Mouse (Mus musculus) liver, embryonic 14.5 days (tissue): ENCODE data around the gene Akt1. TPM values are rescaled to one million over a fixed set of nuclear protein-coding genes. Genes with fewer than 3 reads are reported as not detected.

Experiments
- ATAC-seq: fragments of 200-750 bp; cut with Nextera tagmentation; 2 replicates; pipeline ENCODE4 v1.8.0; 2017; ENCODE audit warnings: moderate number of reproducible peaks, mild to moderate bottlenecking, moderate library complexity; ENCODE audit not compliant: insufficient read depth
- DNase-seq, 3 experiments: peaks; one replicate each; pipeline ENCODE4 v3.0.0-alpha.2; 2012 to 2013; ENCODE audit warnings: low read depth in 3 of 3, low spot score in 3 of 3
- H3K27ac ChIP-seq: fragments of 300-500 bp; sonication (generic); 2 replicates; pipeline ENCODE4 v1.5.1; 2014; ENCODE audit warnings: moderate library complexity, mild to moderate bottlenecking, control low read depth, inconsistent platforms
- H3K27me3 ChIP-seq: fragments of 300-500 bp; sonication (generic); 2 replicates; pipeline ENCODE4 v1.6.1; 2014; ENCODE audit warnings: mild to moderate bottlenecking, low read length, moderate library complexity; ENCODE audit not compliant: control insufficient read depth, insufficient read depth
- H3K36me3 ChIP-seq: fragments of 300-500 bp; sonication (generic); replicated peaks from 2 replicates; pipeline ENCODE4 v1.6.1; 2014; ENCODE audit warnings: low read depth; ENCODE audit not compliant: control insufficient read depth, insufficient read depth
- H3K4me1 ChIP-seq, 2 experiments: fragments of 200-500 bp in 1 of 2; fragments of 300-500 bp in 1 of 2; sonication (generic) in 1 of 2; replicated peaks; 2 replicates each; pipeline ENCODE4 v1.6.1; 2012 to 2014; ENCODE audit warnings: antibody characterized with exemption in 1 of 2, inconsistent platforms in 1 of 2, low read length in 1 of 2; ENCODE audit not compliant: control insufficient read depth in 2 of 2, insufficient read depth in 2 of 2
- H3K4me2 ChIP-seq: fragments of 300-500 bp; sonication (generic); 2 replicates; pipeline ENCODE4 v1.6.1; 2014; ENCODE audit warnings: low read depth, mild to moderate bottlenecking, control low read depth, moderate library complexity
- H3K4me3 ChIP-seq, 2 experiments: fragments of 200-500 bp in 1 of 2; fragments of 300-500 bp in 1 of 2; sonication (generic) in 1 of 2; 2 replicates each; pipeline ENCODE4 v1.5.1; 2012 to 2014; ENCODE audit warnings: low read depth in 2 of 2, low read length in 2 of 2, mild to moderate bottlenecking in 2 of 2, control low read depth in 1 of 2, inconsistent platforms in 1 of 2, moderate library complexity in 1 of 2; ENCODE audit not compliant: insufficient read depth in 1 of 2
- H3K9ac ChIP-seq: fragments of 300-500 bp; sonication (generic); replicated peaks from 2 replicates; pipeline ENCODE4 v1.6.1; 2014; ENCODE audit warnings: mild to moderate bottlenecking, control low read depth, moderate library complexity
- H3K9me3 ChIP-seq: fragments of 300-500 bp; sonication (generic); 2 replicates; pipeline ENCODE4 v1.6.1; 2016; ENCODE audit warnings: low read length, mixed read lengths; ENCODE audit not compliant: control insufficient read depth
- CTCF ChIP-seq: IDR thresholded peaks from 2 replicates; pipeline ENCODE4 v1.5.1; 2016; ENCODE audit warnings: antibody characterized with exemption, low read depth, control low read depth
- EP300 ChIP-seq: IDR thresholded peaks from 2 replicates; pipeline ENCODE4 v1.6.1; 2016; ENCODE audit warnings: antibody characterized with exemption, low read depth
- WGBS: fragments of 180-500 bp; shearing (Covaris S2); extraction: QIAGEN DNeasy Blood & Tissue Kit; methylation state at CpG from one replicate; pipeline ENCODE4 v1.1.7; 2014; ENCODE audit not compliant: insufficient replicate concordance; 5-methylcytosine and 5-hydroxymethylcytosine counted together
- polyA plus RNA-seq, 2 experiments: library from polyadenylated mRNA; depleted of rRNA in 1 of 2; stranded (reverse) in 1 of 2; unstranded in 1 of 2; fragments of >200 nt; fragmentation: Nextera tagmentation in 1 of 2; extraction: Ambion mirVana in 1 of 2; gene quantifications; 2 replicates each; pipeline versions ENCODE4 v1.2.1 to v1.2.3; 2012 to 2014

The Akt1 gene
- polyA plus RNA-seq, 2 experiments: 9.9 to 41.2 TPM

GRCm38 (mm10) chr12:112619686-112620353 lies 54.9 kb downstream of the Akt1 start, which contains the start of gene Adssl1:
Adssl1 (plus strand) TSS chr12:112620045.
- peak within 1 kb of the TSS; percentile 36 to 53 for H3K4me3 ChIP-seq
- no peak for TF ChIP-seq EP300
- TF ChIP-seq CTCF: no peak
- H3K4me2 ChIP-seq: peak within 1 kb of the TSS; percentile 75
- no peak within 1 kb of the TSS for H3K27ac ChIP-seq
- ATAC-seq: peak; percentile 53
- H3K9ac ChIP-seq: peak within 1 kb of the TSS; percentile 37
- no peaks in the 10 kb centered on the region for H3K9me3 ChIP-seq
- no peak for DNase-seq
- no peaks in the 10 kb centered on the region for H3K36me3 ChIP-seq
- H3K27me3 ChIP-seq: no peaks in the 10 kb centered on the region; the same call in none of the 2 replicates
- under 1% methylated on average over 55 of the region's 56 CpGs for WGBS
- peaks cover 5 to 14% of the 10 kb centered on the region in 2 experiments; a peak in 2 of 4 replicates for H3K4me1 ChIP-seq

GRCm38 (mm10) chr12:112618981-112619685 lies 55.6 kb downstream of the Akt1 start:
- peak overlapping the region; percentile 75 for H3K4me2 ChIP-seq
- no peak overlapping the region; the same call in 1 of the 2 replicates for H3K9ac ChIP-seq
- peak overlapping the region; percentile 36 to 53; a peak in 3 of 4 replicates for H3K4me3 ChIP-seq
- H3K9me3 ChIP-seq: no peaks in the 10 kb centered on the region
- no peaks in the 10 kb centered on the region for H3K36me3 ChIP-seq
- DNase-seq (no peak), ATAC-seq (no peak; the same call in 1 of the 2 replicates)
- no peak overlapping the region for H3K27ac ChIP-seq
- TF ChIP-seq EP300 (no peak), CTCF (no peak)
- no peaks in the 10 kb centered on the region; the same call in none of the 2 replicates for H3K27me3 ChIP-seq
- H3K4me1 ChIP-seq: peaks cover 5 to 14% of the 10 kb centered on the region in 2 experiments; a peak in 2 of 4 replicates
- 10% methylated on average over 13 of the region's 13 CpGs for WGBS

GRCm38 (mm10) chr12:112617898-112618380 lies 56.7 kb downstream of the Akt1 start:
- DNase-seq: peak in 2 of 3 experiments; percentile 45 to 53
- Histone ChIP-seq H3K4me1 (peaks cover 3 to 9% of the 10 kb centered on the region in 2 experiments; a peak in 2 of 4 replicates), H3K27ac (no peak overlapping the region), H3K36me3 (no peaks in the 10 kb centered on the region), H3K9me3 (no peaks in the 10 kb centered on the region), H3K9ac (no peak overlapping the region), H3K4me2 (no peak overlapping the region), H3K4me3 (no peak overlapping the region), H3K27me3 (no peaks in the 10 kb centered on the region; the same call in none of the 2 replicates)
- 5% methylated on average over 8 of the region's 8 CpGs for whole genome bisulfite sequencing
- peak; percentile 38; the same call in 1 of the 2 replicates for ATAC-seq
- TF ChIP-seq CTCF (peak; percentile 87), EP300 (no peak)

GRCm38 (mm10) chr12:112617184-112617583 lies 57.5 kb downstream of the Akt1 start:
- TF ChIP-seq EP300: no peak; the same call in 1 of the 2 replicates
- no peak for TF ChIP-seq CTCF
- WGBS: 34% methylated on average over 11 of the region's 11 CpGs
- H3K4me1 ChIP-seq: peaks cover 3 to 9% of the 10 kb centered on the region in 2 experiments; a peak in 2 of 4 replicates
- no peaks in the 10 kb centered on the region for H3K9me3 ChIP-seq
- no peaks in the 10 kb centered on the region; the same call in none of the 2 replicates for H3K27me3 ChIP-seq
- H3K4me2 ChIP-seq: no peak overlapping the region
- ATAC-seq (no peak), DNase-seq (no peak)
- no peaks in the 10 kb centered on the region for H3K36me3 ChIP-seq
- no peak overlapping the region; the same call in 1 of the 2 replicates for H3K9ac ChIP-seq
- no peak overlapping the region for H3K27ac ChIP-seq
- H3K4me3 ChIP-seq: no peak overlapping the region
